Mouse (Mus musculus) heart, adult 2 months (tissue): ENCODE results near the gene Txnrd2. TPM values are rescaled to one million over a fixed set of nuclear protein-coding genes. Genes with fewer than 3 reads are reported as not detected.

Source experiments
- DNase-seq, 2 experiments: peaks; one replicate each; pipeline ENCODE4 v3.0.0; 2021
- H3K27ac ChIP-seq: fragments of 200-600 bp; 2 replicates; pipeline ENCODE4 v1.8.1; 2022
- H3K27me3 ChIP-seq: fragments of 200-500 bp; 2 replicates; pipeline ENCODE4 v1.6.1; 2012; ENCODE audit warnings: mild to moderate bottlenecking, low read length, inconsistent platforms, mixed read lengths; ENCODE audit not compliant: control insufficient read depth, insufficient read depth
- H3K36me3 ChIP-seq: fragments of 200-500 bp; 2 replicates; pipeline ENCODE4 v1.6.1; 2012; ENCODE audit warnings: low read length, inconsistent platforms; ENCODE audit not compliant: control insufficient read depth, insufficient read depth
- H3K4me1 ChIP-seq: fragments of 200-500 bp; 2 replicates; pipeline ENCODE4 v1.6.1; 2011; ENCODE audit warnings: low read length; ENCODE audit not compliant: control insufficient read depth, insufficient read depth
- H3K4me3 ChIP-seq: fragments of 200-600 bp; 2 replicates; pipeline ENCODE4 v1.8.1; 2022
- H3K79me2 ChIP-seq: fragments of 200-500 bp; replicated peaks from 2 replicates; pipeline ENCODE4 v1.6.1; 2012; ENCODE audit warnings: mild to moderate bottlenecking, inconsistent platforms, low read length, moderate library complexity, mixed read lengths; ENCODE audit not compliant: control insufficient read depth, insufficient read depth
- H3K9ac ChIP-seq: fragments of 200-500 bp; 2 replicates; pipeline ENCODE4 v1.6.1; 2012; ENCODE audit warnings: low read depth, mild to moderate bottlenecking, control low read depth, inconsistent platforms, low read length, mixed read lengths
- CTCF ChIP-seq: fragments of 200-600 bp; IDR thresholded peaks from 2 replicates; pipeline ENCODE4 v1.8.1; 2022; ENCODE audit warnings: antibody characterized with exemption, mild to moderate bottlenecking, moderate library complexity
- EP300 ChIP-seq: fragments of 200-500 bp; IDR thresholded peaks from 2 replicates; pipeline ENCODE4 v1.6.1; 2011; ENCODE audit warnings: low read depth, low read length, control low read depth; ENCODE audit not compliant: insufficient read depth
- POLR2A ChIP-seq: fragments of 200-500 bp; IDR thresholded peaks from 2 replicates; pipeline ENCODE4 v1.6.1; 2011; ENCODE audit warnings: mild to moderate bottlenecking, low read depth, low read length, control low read depth; ENCODE audit not compliant: insufficient read depth
- WGBS: fragments of 180-500 bp; shearing (Covaris S2); methylation state at CpG from one replicate; pipeline ENCODE4 v1.1.7; 2018; 5-methylcytosine and 5-hydroxymethylcytosine counted together
- intact Hi-C: fragments of 180-260 bp; cut with DNase I; formaldehyde crosslinking; loops from one replicate; pipeline ENCODE4 v1.15.1; 2025
- polyA plus RNA-seq: library from polyadenylated mRNA; depleted of rRNA; stranded (reverse); fragments of >200 nt; gene quantifications from 2 replicates; pipeline ENCODE4 v1.2.3, GENCODE M21; 2012
- total RNA-seq, 2 experiments: library from RNA; stranded (reverse); gene quantifications; 2 replicates each; pipeline ENCODE4 v1.2.3; 2021

Txnrd2 gene
- total and polyA plus RNA-seq, 3 experiments = 35.1 to 39.7 (median 37.6) TPM

DNA sequence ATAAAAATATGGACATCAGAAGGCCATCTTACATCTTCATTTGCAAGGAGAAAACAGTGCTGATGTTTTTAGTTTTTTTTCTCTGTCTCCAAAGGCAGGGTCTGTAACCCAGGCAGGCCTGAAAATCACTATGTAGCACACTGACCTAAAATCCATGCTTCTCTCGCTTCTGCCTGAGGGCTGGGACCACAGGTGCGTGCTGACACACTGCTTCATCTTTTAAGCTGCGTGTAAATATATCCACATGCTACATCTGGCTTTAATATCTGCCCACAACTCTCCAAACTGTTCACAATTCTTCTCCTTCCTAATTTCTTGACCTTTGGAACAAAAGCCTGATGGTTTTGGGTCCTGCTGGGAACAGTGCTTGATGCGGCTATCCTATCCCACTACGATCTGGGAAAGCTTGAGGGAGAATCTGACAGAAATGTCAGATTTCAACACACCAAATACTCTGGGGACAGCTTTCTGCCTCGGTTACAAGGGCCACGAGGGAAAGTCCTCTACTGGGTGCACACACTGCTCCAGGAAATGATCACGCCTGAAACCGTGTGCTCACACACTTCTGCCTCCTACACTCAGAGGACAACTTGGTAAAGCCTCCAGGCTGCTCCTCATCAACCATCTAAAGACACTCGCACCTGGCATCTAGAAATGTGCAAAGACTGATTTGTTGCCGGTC, 1.7 kb upstream of the Txnrd2 start:
- intact Hi-C loops = loop anchor here (5.0 kb wide), 1 partner anchor 82 kb away; no protein-coding TSS in a partner anchor
- peaks cover 11% of the 10 kb centered on the region for H3K4me1 ChIP-seq
- no peaks in the 10 kb centered on the region for H3K79me2 ChIP-seq
- H3K27me3 ChIP-seq = no peaks in the 10 kb centered on the region
- no peak for DNase-seq
- no peak for TF ChIP-seq EP300
- TF ChIP-seq CTCF = no peak
- no peak for TF ChIP-seq POLR2A
- peak overlapping the region; percentile 12 for H3K4me3 ChIP-seq
- 42% methylated on average over 11 of the region's 11 CpGs for WGBS
- peak overlapping the region; percentile 92; the same call in 1 of the 2 replicates for H3K27ac ChIP-seq
- H3K36me3 ChIP-seq = peaks cover 16% of the 10 kb centered on the region
- H3K9ac ChIP-seq = no peak overlapping the region

DNA sequence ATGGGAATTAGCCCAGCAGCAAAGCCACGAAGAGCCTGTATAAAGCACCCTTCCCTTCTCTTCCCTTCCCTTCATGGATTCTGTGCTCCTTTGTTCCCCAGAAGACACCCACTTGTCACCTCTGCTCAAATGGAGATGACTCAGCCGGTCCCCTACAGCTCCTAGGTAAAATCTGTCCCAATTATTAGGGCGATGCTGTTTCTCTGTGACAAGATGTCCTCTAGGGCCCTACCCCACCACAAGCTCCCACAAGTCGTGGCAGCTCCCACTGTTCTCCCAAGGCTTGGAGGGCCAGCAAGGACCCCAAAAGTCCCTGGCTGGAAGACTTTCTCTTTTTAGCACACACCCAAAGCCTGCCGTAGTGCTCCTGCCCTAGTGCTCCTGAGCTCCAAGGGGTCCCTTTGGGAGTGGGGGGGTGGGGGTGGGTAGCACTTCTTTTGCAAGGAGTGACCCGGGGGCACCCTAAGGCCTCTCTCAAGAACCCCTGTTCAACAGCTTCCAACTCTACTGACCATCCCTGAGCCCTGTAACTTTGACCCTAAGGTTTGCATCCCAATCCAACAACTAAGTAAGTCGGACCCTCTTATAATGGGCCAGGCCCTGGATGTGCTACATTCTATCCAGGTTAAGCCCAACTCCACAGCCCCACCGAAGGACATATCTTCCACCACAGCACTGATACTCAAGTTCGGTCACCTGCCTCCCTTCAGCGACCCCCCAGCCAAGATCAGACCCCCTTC, 539 bp upstream of the Txnrd2 start:
- no peaks in the 10 kb centered on the region for H3K79me2 ChIP-seq
- 3% methylated on average over 10 of the region's 10 CpGs for WGBS
- H3K27me3 ChIP-seq = no peaks in the 10 kb centered on the region
- intact Hi-C loops = loop anchor here (2.0 to 5.0 kb wide), 2 partner anchors 33 to 83 kb away; no protein-coding TSS in a partner anchor
- H3K36me3 ChIP-seq = peaks cover 16% of the 10 kb centered on the region
- TF ChIP-seq POLR2A = no peak
- no peak for TF ChIP-seq CTCF
- no peak for TF ChIP-seq EP300
- peak overlapping the region; percentile 91 for H3K9ac ChIP-seq
- peak overlapping the region; percentile 92 for H3K27ac ChIP-seq
- DNase-seq = no peak
- peak overlapping the region; percentile 77 for H3K4me3 ChIP-seq
- peaks cover 11% of the 10 kb centered on the region for H3K4me1 ChIP-seq

DNA sequence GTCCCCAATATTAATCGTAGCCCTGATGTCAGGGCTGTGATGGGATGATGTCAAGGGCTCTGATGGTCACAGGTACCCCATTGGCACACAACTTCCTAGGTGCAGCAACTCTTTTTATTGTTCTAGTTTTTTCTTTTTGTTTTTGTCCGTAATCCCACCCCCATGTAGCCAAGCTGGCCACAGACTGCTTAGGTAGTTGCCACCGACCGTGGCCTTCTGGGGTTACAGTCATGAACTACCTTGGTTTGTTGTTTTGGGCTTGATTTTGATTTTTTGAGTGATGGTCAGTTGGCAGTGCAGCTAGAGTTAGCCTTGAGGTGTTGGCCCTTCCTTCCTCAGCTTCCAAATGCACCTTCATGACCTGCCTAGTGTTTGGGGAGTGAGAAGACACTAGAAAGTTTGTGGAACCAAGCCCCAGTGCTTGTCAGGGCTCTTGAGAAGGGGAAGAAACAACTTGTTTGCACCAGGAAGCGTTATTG, 657 bp downstream of the Txnrd2 start, which contains the start of gene Comt:
Gene Comt, minus strand, starts transcription at position 51 of the 479 bp plus-strand sequence.
- peaks cover 12% of the 10 kb centered on the region for H3K36me3 ChIP-seq
- no peaks in the 10 kb centered on the region for H3K27me3 ChIP-seq
- intact Hi-C loops = loop anchor here (2.0 to 5.0 kb wide), 2 partner anchors 34 to 85 kb away; no protein-coding TSS in a partner anchor
- peaks cover 11% of the 10 kb centered on the region for H3K4me1 ChIP-seq
- TF ChIP-seq EP300 (no peak), POLR2A (no peak), CTCF (no peak)
- no peaks in the 10 kb centered on the region for H3K79me2 ChIP-seq
- peak within 1 kb of the TSS; percentile 92 for H3K27ac ChIP-seq
- peak within 1 kb of the TSS; percentile 91 for H3K9ac ChIP-seq
- peak within 1 kb of the TSS; percentile 77 for H3K4me3 ChIP-seq
- DNase-seq = no peak
- WGBS = 68% methylated on average over 5 of the region's 5 CpGs

DNA sequence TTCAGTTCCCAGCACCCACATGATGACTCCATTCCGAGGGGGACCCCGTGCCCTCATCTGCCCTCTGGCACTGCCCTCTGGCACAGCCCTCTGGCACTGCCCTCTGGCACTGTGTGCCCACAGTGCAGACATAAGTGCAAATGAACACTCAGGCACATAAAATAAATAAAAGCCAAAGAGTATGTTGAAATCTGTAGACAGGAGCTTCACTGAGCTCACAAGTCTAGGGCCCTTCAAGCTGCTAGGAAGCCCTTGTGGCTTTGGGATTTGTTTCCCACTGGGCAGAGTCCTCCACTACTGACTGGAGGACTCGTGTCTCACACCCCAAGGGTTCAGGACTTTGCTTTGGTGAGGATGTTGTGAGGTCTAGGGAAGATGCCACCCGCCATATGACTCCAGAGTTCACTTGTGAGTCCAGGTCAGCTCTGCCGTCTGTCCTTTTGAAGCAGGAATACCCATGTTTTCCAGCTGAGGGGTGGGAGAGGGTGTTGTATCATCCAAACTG, 1.9 kb downstream of the Txnrd2 start:
- intact Hi-C loops = loop anchor here (5.0 kb wide), 1 partner anchor 86 kb away; no protein-coding TSS in a partner anchor
- H3K79me2 ChIP-seq = no peaks in the 10 kb centered on the region
- no peak for TF ChIP-seq POLR2A
- no peak for TF ChIP-seq EP300
- TF ChIP-seq CTCF = no peak
- H3K36me3 ChIP-seq = peaks cover 7% of the 10 kb centered on the region
- DNase-seq = no peak
- H3K4me3 ChIP-seq = no peak overlapping the region
- no peaks in the 10 kb centered on the region for H3K27me3 ChIP-seq
- H3K27ac ChIP-seq = no peak overlapping the region
- whole genome bisulfite sequencing = 89% methylated on average over 5 of the region's 5 CpGs
- H3K9ac ChIP-seq = no peak overlapping the region
- peaks cover 11% of the 10 kb centered on the region for H3K4me1 ChIP-seq

DNA sequence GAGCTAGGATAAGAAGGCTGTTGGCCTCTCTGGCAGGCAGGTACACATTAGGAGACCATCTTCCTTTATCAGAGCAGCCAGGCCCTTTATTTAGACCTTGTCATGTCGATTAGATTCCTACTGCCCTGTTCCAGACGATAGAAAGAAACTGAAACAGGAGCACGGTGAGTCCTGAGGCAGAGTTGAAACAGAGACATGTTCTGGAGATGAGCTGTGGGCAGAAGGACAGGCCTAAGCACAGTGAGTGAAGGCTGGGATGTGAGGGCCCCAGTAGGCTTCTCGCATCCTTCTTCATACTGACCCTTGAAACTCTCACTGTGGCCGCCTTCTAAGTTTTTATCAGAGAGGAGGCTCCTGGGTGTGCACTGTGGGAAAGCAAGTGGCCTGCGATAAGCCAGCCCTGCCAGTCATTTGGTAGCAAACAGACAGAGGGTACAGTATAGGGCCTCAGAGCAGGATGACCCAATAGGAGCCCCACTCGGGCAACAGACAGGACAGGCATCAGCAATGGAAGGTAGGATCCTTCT, 2.4 kb downstream of the Txnrd2 start:
- DNase-seq = no peak
- 70% methylated on average over 7 of the region's 7 CpGs for WGBS

DNA sequence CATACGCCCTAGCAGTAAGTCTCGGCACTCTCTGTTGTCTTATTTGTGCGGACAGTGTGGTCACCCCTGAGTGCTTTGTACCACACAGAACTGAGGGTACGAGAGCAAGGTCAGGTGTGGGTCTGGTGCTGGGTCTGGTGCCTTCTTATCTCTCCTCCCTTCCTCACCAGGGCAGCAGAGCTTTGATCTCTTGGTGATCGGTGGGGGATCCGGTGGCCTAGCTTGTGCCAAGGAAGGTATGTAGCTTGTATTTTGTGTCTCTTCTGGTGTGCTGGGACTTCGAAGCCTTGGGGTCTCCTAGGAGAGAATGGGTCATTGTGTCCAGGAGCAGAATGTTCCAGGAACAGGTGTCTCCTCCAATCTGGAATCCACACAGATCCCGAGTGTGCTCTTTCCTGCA, 3.5 kb downstream of the Txnrd2 start:
- no peaks in the 10 kb centered on the region for H3K27me3 ChIP-seq
- intact Hi-C loops = loop anchor here (5.0 kb wide), 1 partner anchor 87 kb away; no protein-coding TSS in a partner anchor
- no peak overlapping the region for H3K9ac ChIP-seq

More for the DNA sequence above, 2.4 kb downstream of the Txnrd2 start:
- H3K27me3 ChIP-seq = no peaks in the 10 kb centered on the region
- TF ChIP-seq POLR2A (no peak), CTCF (no peak), EP300 (no peak)
- H3K27ac ChIP-seq = no peak overlapping the region
- intact Hi-C loops = loop anchor here (5.0 kb wide), 1 partner anchor 86 kb away; no protein-coding TSS in a partner anchor
- peaks cover 4% of the 10 kb centered on the region; the same call in 1 of the 2 replicates for H3K36me3 ChIP-seq
- H3K4me3 ChIP-seq = no peak overlapping the region
- H3K9ac ChIP-seq = no peak overlapping the region
- H3K79me2 ChIP-seq = no peaks in the 10 kb centered on the region
- peaks cover 11% of the 10 kb centered on the region for H3K4me1 ChIP-seq

More for the DNA sequence above, 3.5 kb downstream of the Txnrd2 start:
- Histone ChIP-seq H3K79me2 (no peaks in the 10 kb centered on the region), H3K4me1 (peaks cover 7% of the 10 kb centered on the region), H3K36me3 (no peaks in the 10 kb centered on the region), H3K27ac (no peak overlapping the region), H3K4me3 (no peak overlapping the region)
- no peak for DNase-seq
- 84% methylated on average over 8 of the region's 8 CpGs for WGBS
- TF ChIP-seq POLR2A (no peak), CTCF (no peak), EP300 (no peak)
